Mouse (Mus musculus): ENCODE results near the gene Flt1. TPM values are rescaled to one million over a fixed set of nuclear protein-coding genes. Genes with fewer than 3 reads are reported as not detected.
A peak's percentile ranks its signal among the peaks of the same experiment; 100 is the strongest.
"Not testable (repeated sequence)": the region's sequence is repeated elsewhere in the genome, so short reads cannot be mapped to it uniquely, and the experiment has no call there.

The Flt1 gene
- total RNA-seq, 2 experiments from 2014 or later = 42.8 to 92.8 TPM

- DNase-seq = peak in 1 of 2 experiments; percentile 10
These were observed 111.2 kb downstream of the Flt1 start for GRCm38 (mm10) chr5:147614659-147615058.

- DNase-seq = not testable (repeated sequence)
These were observed 114.5 kb downstream of the Flt1 start for GRCm38 (mm10) chr5:147611348-147611747.

- DNase-seq = no peak
These were observed 118.4 kb downstream of the Flt1 start for GRCm38 (mm10) chr5:147607256-147607975.

GRCm38 (mm10) chr5:147606751-147607150 lies 119.1 kb downstream of the Flt1 start:
- no peak for DNase-seq

GRCm38 (mm10) chr5:147601460-147602360 lies 124.1 kb downstream of the Flt1 start:
- no peak for DNase-seq

- no peak for DNase-seq
These were observed 128.0 kb downstream of the Flt1 start for GRCm38 (mm10) chr5:147597825-147598224.

- peak; percentile 40 to 56 for DNase-seq
These were observed 136.0 kb downstream of the Flt1 start for GRCm38 (mm10) chr5:147589814-147590213.

GRCm38 (mm10) chr5:147585070-147585469 lies 140.7 kb downstream of the Flt1 start:
- no peak for DNase-seq

GRCm38 (mm10) chr5:147584648-147585047 lies 141.2 kb downstream of the Flt1 start:
- peak in 1 of 2 experiments; percentile 32 for DNase-seq

- DNase-seq = peak; percentile 85 to 87
These were observed 142.0 kb downstream of the Flt1 start for GRCm38 (mm10) chr5:147583702-147584298.

- DNase-seq = peak in 1 of 2 experiments; percentile 19
These were observed 145.6 kb downstream of the Flt1 start for GRCm38 (mm10) chr5:147580181-147580580.

GRCm38 (mm10) chr5:147579691-147580090 lies 146.1 kb downstream of the Flt1 start:
- no peak for DNase-seq

- DNase-seq = no peak
These were observed 146.7 kb downstream of the Flt1 start for GRCm38 (mm10) chr5:147579148-147579547.

- no peak for DNase-seq
These were observed 148.8 kb downstream of the Flt1 start for GRCm38 (mm10) chr5:147577003-147577402.

- peak; percentile 60 to 76 for DNase-seq
These were observed 151.3 kb downstream of the Flt1 start for GRCm38 (mm10) chr5:147574517-147574916.

- no peak for DNase-seq
These were observed 152.3 kb downstream of the Flt1 start for GRCm38 (mm10) chr5:147573555-147573954.

- no peak for DNase-seq
These were observed 153.1 kb downstream of the Flt1 start for GRCm38 (mm10) chr5:147572695-147573094.

GRCm38 (mm10) chr5:147566335-147566734 lies 159.5 kb downstream of the Flt1 start:
- DNase-seq = no peak

GRCm38 (mm10) chr5:147565444-147565843 lies 160.4 kb downstream of the Flt1 start:
- DNase-seq = no peak

- DNase-seq = no peak
These were observed 161.6 kb downstream of the Flt1 start for GRCm38 (mm10) chr5:147564140-147564590.

GRCm38 (mm10) chr5:147563511-147564139 lies 162.2 kb downstream of the Flt1 start:
- DNase-seq = no peak

- DNase-seq = not testable (repeated sequence)
These were observed 168.2 kb downstream of the Flt1 start for GRCm38 (mm10) chr5:147557641-147558040.
